Mouse (Mus musculus) regulatory T cell (primary cell): ENCODE data around the gene Gm20388.

Experiments
- in situ Hi-C: fragments of 300-600 bp; cut with MboI, MseI; formaldehyde crosslinking; loops from one replicate; pipeline ENCODE4 v1.15.1; 2025; ENCODE audit warnings: high pct_unique_total_duplicates

Gm20388 gene

GRCm38 (mm10) chr8:120190810-120191413, 280.3 kb downstream of the Gm20388 start:
- in situ Hi-C loops: no loop called here

GRCm38 (mm10) chr8:120191633-120192032, 281.0 kb downstream of the Gm20388 start:
- in situ Hi-C loops: no loop called here

GRCm38 (mm10) chr8:120192118-120192517, 281.5 kb downstream of the Gm20388 start:
- in situ Hi-C loops: no loop called here

- in situ Hi-C loops: no loop called here
Measured at GRCm38 (mm10) chr8:120201351-120201750, 290.7 kb downstream of the Gm20388 start.

GRCm38 (mm10) chr8:120202546-120202945, 291.9 kb downstream of the Gm20388 start:
- in situ Hi-C loops: no loop called here

- in situ Hi-C loops: no loop called here
Measured at GRCm38 (mm10) chr8:120204736-120205360, 294.2 kb downstream of the Gm20388 start.

- in situ Hi-C loops: no loop called here
Measured at GRCm38 (mm10) chr8:120205916-120206315, 295.3 kb downstream of the Gm20388 start.

GRCm38 (mm10) chr8:120207364-120207763, 296.7 kb downstream of the Gm20388 start:
- in situ Hi-C loops: no loop called here

- in situ Hi-C loops: no loop called here
Measured at GRCm38 (mm10) chr8:120208113-120208512, 297.5 kb downstream of the Gm20388 start.

GRCm38 (mm10) chr8:120211345-120211744, 300.7 kb downstream of the Gm20388 start:
- in situ Hi-C loops: no loop called here

- in situ Hi-C loops: no loop called here
Measured at GRCm38 (mm10) chr8:120212596-120212995, 302.0 kb downstream of the Gm20388 start.

- in situ Hi-C loops: no loop called here
Measured at GRCm38 (mm10) chr8:120213229-120213628, 302.6 kb downstream of the Gm20388 start.

GRCm38 (mm10) chr8:120213939-120214338, 303.3 kb downstream of the Gm20388 start:
- in situ Hi-C loops: no loop called here

- in situ Hi-C loops: no loop called here
Measured at GRCm38 (mm10) chr8:120215416-120216141, 304.9 kb downstream of the Gm20388 start.

GRCm38 (mm10) chr8:120216855-120217830, 306.5 kb downstream of the Gm20388 start:
- in situ Hi-C loops: no loop called here

- in situ Hi-C loops: no loop called here
Measured at GRCm38 (mm10) chr8:120222548-120222947, 311.9 kb downstream of the Gm20388 start.

GRCm38 (mm10) chr8:120224521-120225420, 314.1 kb downstream of the Gm20388 start:
- in situ Hi-C loops: no loop called here

- in situ Hi-C loops: no loop called here
Measured at GRCm38 (mm10) chr8:120225421-120226151, 314.9 kb downstream of the Gm20388 start.

GRCm38 (mm10) chr8:120226700-120227577, 316.3 kb downstream of the Gm20388 start:
- in situ Hi-C loops: no loop called here
